Mouse (Mus musculus) heart, postnatal 0 days (tissue): Measurements from ENCODE around the gene Gabbr2. TPM values are rescaled to one million over a fixed set of nuclear protein-coding genes. Genes with fewer than 3 reads are reported as not detected.

Experiments
- ATAC-seq: fragments of 200-750 bp; cut with Nextera tagmentation; 2 replicates; pipeline ENCODE4 v1.8.0; 2017; ENCODE audit warnings: low read depth, moderate number of reproducible peaks, moderate library complexity; ENCODE audit not compliant: insufficient read depth
- DNase-seq: peaks from one replicate; pipeline ENCODE4 v3.0.0-alpha.2; 2016; ENCODE audit warnings: low spot score
- H3K27ac ChIP-seq: fragments of 300-500 bp; sonication (generic); 2 replicates; pipeline ENCODE4 v1.5.1; 2014; ENCODE audit warnings: low read depth, mild to moderate bottlenecking
- H3K27me3 ChIP-seq: fragments of 300-500 bp; sonication (generic); 2 replicates; pipeline ENCODE4 v1.6.1; 2014; ENCODE audit warnings: low read length, mixed read lengths; ENCODE audit not compliant: control insufficient read depth, insufficient read depth
- H3K36me3 ChIP-seq: fragments of 300-500 bp; sonication (generic); replicated peaks from 2 replicates; pipeline ENCODE4 v1.6.1; 2014; ENCODE audit warnings: low read length, mixed read lengths; ENCODE audit not compliant: control insufficient read depth, insufficient read depth
- H3K4me1 ChIP-seq: fragments of 300-500 bp; sonication (generic); 2 replicates; pipeline ENCODE4 v1.6.1; 2014; ENCODE audit warnings: antibody characterized with exemption; ENCODE audit not compliant: control insufficient read depth, insufficient read depth
- H3K4me2 ChIP-seq: fragments of 300-500 bp; sonication (generic); 2 replicates; pipeline ENCODE4 v1.6.1; 2014; ENCODE audit warnings: low read depth, mild to moderate bottlenecking, low read length, moderate library complexity
- H3K4me3 ChIP-seq: fragments of 300-500 bp; sonication (generic); 2 replicates; pipeline ENCODE4 v1.5.1; 2014; ENCODE audit warnings: low read depth, low read length
- H3K9ac ChIP-seq: fragments of 300-500 bp; sonication (generic); replicated peaks from 2 replicates; pipeline ENCODE4 v1.6.1; 2014; ENCODE audit warnings: low read depth, low read length, mixed read lengths
- H3K9me3 ChIP-seq: fragments of 300-500 bp; sonication (generic); replicated peaks from 2 replicates; pipeline ENCODE4 v1.6.1; 2016; ENCODE audit warnings: low read length; ENCODE audit not compliant: control insufficient read depth
- CTCF ChIP-seq: IDR thresholded peaks from 2 replicates; pipeline ENCODE4 v1.5.1; 2016; ENCODE audit warnings: antibody characterized with exemption, control low read depth, low read depth
- EP300 ChIP-seq: IDR thresholded peaks from 2 replicates; pipeline ENCODE4 v1.6.1; 2016; ENCODE audit warnings: antibody characterized with exemption, low read depth
- WGBS: fragments of 180-500 bp; shearing (Covaris S2); extraction: QIAGEN DNeasy Blood & Tissue Kit; methylation state at CpG from one replicate; pipeline ENCODE4 v1.1.7; 2014; 5-methylcytosine and 5-hydroxymethylcytosine counted together
- polyA plus RNA-seq: library from polyadenylated mRNA; unstranded; fragments of >200 nt; fragmentation: Nextera tagmentation; extraction: Ambion mirVana; gene quantifications from 2 replicates; pipeline ENCODE4 v1.2.1, GENCODE M21; 2015
- total RNA-seq: library from RNA; depleted of rRNA; stranded (reverse); fragments of >200 nt; gene quantifications from 2 replicates; pipeline ENCODE4 v1.2.3, GENCODE M21; 2014; ENCODE audit warnings: low replicate concordance

Gabbr2 gene
- total and polyA plus RNA-seq, 2 experiments from 2014 or later = 0.07 TPM; not detected in 1

DNA sequence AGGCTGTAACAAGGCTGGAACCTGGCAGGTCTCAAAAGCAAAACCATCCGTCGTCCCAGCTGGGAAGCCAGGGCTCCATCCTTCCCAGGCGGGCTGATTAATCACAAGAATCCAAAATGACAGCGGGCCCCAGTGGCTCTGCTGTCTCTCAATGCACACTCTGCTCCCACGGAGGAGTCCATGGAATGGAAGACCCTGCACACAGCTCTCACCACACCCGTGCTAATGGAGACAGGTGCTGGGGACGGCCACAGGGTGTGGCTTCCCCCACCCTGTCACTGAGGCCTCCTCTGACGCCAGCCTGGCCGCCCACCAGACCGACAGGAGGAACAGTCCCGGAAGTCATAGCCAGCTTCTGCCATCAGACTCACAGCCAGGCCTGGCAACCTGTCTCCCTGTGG is 15.0 kb downstream of the Gabbr2 start:
- WGBS = 51% methylated on average over 11 of the region's 11 CpGs
- no peaks in the 10 kb centered on the region for H3K9me3 ChIP-seq
- no peaks in the 10 kb centered on the region for H3K36me3 ChIP-seq
- ATAC-seq (no peak), DNase-seq (no peak)
- no peak overlapping the region for H3K27ac ChIP-seq
- TF ChIP-seq EP300 (no peak), CTCF (no peak)
- no peak overlapping the region for H3K4me3 ChIP-seq
- no peak overlapping the region for H3K9ac ChIP-seq
- no peak overlapping the region for H3K4me2 ChIP-seq
- no peaks in the 10 kb centered on the region for H3K4me1 ChIP-seq
- H3K27me3 ChIP-seq = no peaks in the 10 kb centered on the region

DNA sequence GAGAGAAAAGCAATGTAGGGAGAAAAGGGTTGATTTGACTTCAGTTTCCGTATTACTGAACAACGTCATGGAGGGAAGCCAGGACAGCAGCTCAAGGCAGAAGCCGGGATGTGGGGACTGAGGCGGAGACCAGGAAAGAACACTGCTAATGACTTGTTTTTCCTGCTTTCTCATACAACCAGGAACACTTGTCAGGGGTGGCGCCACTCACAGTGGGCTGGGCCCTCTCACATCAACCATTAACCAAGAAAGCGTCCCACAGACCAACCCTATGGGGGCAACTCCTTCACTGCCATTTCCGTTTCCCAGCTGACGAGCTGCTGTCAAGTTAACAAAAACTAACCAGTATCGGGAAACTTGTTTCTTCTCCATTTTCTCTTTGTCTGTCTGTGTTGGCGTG is 18.4 kb downstream of the Gabbr2 start:
- no peak overlapping the region for H3K4me2 ChIP-seq
- H3K36me3 ChIP-seq = no peaks in the 10 kb centered on the region
- ATAC-seq (no peak), DNase-seq (no peak)
- TF ChIP-seq EP300 = no peak
- TF ChIP-seq CTCF = no peak
- H3K9me3 ChIP-seq = no peaks in the 10 kb centered on the region
- H3K4me1 ChIP-seq = no peaks in the 10 kb centered on the region
- no peak overlapping the region for H3K4me3 ChIP-seq
- H3K27me3 ChIP-seq = no peaks in the 10 kb centered on the region
- 66% methylated on average over 10 of the region's 10 CpGs for WGBS
- no peak overlapping the region for H3K27ac ChIP-seq
- no peak overlapping the region for H3K9ac ChIP-seq

DNA sequence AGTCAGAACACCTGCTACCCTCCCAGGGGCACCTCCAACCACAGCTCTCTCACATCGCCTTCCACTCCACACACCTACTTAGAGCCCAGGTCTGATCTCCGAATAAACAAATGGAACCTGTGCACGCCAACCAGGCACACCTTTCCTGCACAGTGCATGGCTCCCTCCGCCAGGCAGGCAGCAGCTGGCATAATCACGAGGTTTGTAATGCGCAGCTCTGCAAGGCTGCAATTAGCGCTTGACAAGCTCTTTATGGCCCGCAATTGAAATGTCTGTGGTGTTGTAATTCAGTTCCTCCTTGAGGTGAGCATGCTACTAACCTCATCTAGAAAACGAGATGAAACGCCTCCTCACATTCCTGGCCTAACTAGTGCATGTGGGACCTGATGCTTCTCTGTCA is 23.7 kb downstream of the Gabbr2 start:
- Histone ChIP-seq H3K9ac (no peak overlapping the region), H3K4me2 (no peak overlapping the region), H3K4me3 (no peak overlapping the region), H3K36me3 (no peaks in the 10 kb centered on the region), H3K9me3 (no peaks in the 10 kb centered on the region), H3K4me1 (no peaks in the 10 kb centered on the region), H3K27ac (no peak overlapping the region), H3K27me3 (no peaks in the 10 kb centered on the region)
- no peak for ATAC-seq
- TF ChIP-seq EP300 (no peak), CTCF (no peak)
- 79% methylated on average over 10 of the region's 10 CpGs for WGBS
- DNase-seq = no peak

DNA sequence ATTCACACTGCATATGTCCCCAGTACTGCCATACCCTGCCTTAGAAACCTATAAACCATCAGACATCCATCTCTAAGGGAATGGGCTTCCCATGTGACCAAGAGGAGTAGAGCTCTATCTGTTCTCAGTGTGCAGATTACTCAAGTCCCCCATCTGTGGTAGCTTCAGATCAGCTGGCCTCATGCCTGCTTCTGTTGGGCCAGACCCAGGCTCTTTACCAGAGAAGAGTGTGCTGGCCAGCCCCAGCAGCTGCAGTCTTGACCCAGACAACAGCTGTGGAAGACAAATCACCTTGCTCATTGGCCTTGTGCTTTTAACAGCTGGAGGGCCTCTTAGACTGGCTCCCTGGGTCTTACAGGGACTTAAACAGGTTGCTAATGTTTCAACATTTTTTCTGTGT is 25.1 kb downstream of the Gabbr2 start:
- no peaks in the 10 kb centered on the region for H3K36me3 ChIP-seq
- no peaks in the 10 kb centered on the region for H3K9me3 ChIP-seq
- H3K4me3 ChIP-seq = no peak overlapping the region
- no peak overlapping the region for H3K27ac ChIP-seq
- H3K4me2 ChIP-seq = no peak overlapping the region
- no peak for ATAC-seq
- no peak for DNase-seq
- H3K27me3 ChIP-seq = no peaks in the 10 kb centered on the region
- no peak overlapping the region for H3K9ac ChIP-seq
- H3K4me1 ChIP-seq = no peaks in the 10 kb centered on the region
- TF ChIP-seq CTCF (no peak), EP300 (no peak)

DNA sequence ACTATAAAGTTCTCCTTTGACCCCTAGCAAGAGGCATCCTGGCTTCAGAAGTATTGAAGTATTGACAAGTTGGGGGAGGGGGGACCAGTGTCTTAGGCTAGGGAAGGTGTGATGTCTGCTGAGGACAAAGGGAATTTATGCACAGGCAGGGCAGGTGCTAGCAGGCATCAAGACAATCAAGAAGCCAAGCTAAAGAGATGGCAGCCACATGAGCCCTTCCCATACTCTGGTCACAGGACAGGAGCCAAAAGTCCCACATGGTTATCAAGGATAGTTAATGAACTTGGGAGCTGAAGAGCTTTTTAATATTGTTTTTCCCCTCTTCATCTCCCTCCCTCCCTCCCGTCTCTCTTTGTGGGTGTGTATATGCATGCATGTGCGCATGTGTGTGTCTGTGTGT is 30.3 kb downstream of the Gabbr2 start:
- Histone ChIP-seq H3K4me1 (no peaks in the 10 kb centered on the region), H3K36me3 (no peaks in the 10 kb centered on the region), H3K4me2 (no peak overlapping the region), H3K27ac (no peak overlapping the region), H3K27me3 (0 out of 2 replicates have a peak, but pooled peaks cover 3% of the 10 kb centered on the region), H3K9ac (no peak overlapping the region), H3K9me3 (no peaks in the 10 kb centered on the region), H3K4me3 (no peak overlapping the region)
- DNase-seq (no peak), ATAC-seq (no peak)
- TF ChIP-seq CTCF (no peak), EP300 (no peak)
- 61% methylated on average over 2 of the region's 2 CpGs for WGBS

DNA sequence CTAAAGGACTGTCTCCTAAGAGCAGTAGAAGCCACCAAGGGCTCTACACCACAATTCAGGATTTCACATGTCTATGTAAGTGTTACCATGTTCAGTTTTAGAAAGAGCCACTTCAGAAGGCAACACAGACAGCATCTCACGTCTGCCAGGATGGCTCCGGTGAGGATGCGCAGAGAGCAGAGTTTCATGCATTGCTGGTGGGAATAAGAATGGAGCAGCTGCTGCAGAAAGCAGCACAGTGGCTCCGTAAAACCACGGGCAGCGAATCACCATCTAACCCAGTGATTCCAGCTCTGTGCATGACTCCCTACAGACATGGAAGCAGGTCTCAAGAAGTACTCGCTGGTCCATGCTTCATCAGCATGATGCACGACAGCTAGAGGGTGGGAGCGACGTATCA is 31.5 kb downstream of the Gabbr2 start:
- H3K9me3 ChIP-seq = no peaks in the 10 kb centered on the region
- DNase-seq (no peak), ATAC-seq (no peak)
- H3K36me3 ChIP-seq = no peaks in the 10 kb centered on the region
- no peak overlapping the region for H3K27ac ChIP-seq
- 82% methylated on average over 10 of the region's 10 CpGs for WGBS
- no peak overlapping the region for H3K9ac ChIP-seq
- no peak overlapping the region for H3K4me2 ChIP-seq
- H3K27me3 ChIP-seq = 0 out of 2 replicates have a peak, but pooled peaks cover 3% of the 10 kb centered on the region
- H3K4me3 ChIP-seq = no peak overlapping the region
- TF ChIP-seq EP300 = no peak
- no peak for TF ChIP-seq CTCF
- H3K4me1 ChIP-seq = no peaks in the 10 kb centered on the region
